Mouse (Mus musculus): Measurements from ENCODE around the gene Xkr8.
A peak's percentile ranks its signal among the peaks of the same experiment; 100 is the strongest.
"Not testable (repeated sequence)": the region's sequence is repeated elsewhere in the genome, so short reads cannot be mapped to it uniquely, and the experiment has no call there.

Gene Xkr8

DNA sequence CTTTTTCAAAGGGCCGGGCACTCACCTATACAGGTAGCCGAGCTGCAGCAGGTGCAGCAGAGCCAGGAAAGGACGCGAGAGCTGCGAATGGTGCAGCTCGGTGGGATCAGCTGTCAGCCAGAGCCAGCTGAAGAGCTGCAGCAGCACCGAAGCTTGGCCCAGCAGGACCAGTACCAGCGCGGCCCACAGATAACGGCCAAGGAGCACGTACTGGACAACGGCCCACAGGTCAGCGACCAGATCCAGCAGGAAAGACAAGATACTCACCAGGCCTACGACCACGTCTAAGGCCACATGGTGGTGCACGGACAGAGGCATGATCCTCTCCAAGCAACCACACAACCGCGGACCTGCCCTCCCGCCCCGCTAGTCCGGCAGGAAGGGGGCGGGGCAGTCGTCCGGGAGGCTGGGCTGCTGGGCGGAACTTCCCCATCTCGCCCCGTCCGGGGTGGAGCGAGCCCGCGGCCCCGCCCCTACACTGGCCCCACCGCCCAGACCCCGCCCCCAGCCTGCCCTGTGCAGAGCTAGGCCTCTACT, at the start of gene Xkr8:
Gene Xkr8 (minus strand): TSS at position 399 of the 537 bp plus-strand sequence.
- peak; percentile 72 for DNase-seq

- no peak for DNase-seq
These were observed 47.9 kb upstream of the Xkr8 start for GRCm38 (mm10) chr4:132780288-132780687.

DNA sequence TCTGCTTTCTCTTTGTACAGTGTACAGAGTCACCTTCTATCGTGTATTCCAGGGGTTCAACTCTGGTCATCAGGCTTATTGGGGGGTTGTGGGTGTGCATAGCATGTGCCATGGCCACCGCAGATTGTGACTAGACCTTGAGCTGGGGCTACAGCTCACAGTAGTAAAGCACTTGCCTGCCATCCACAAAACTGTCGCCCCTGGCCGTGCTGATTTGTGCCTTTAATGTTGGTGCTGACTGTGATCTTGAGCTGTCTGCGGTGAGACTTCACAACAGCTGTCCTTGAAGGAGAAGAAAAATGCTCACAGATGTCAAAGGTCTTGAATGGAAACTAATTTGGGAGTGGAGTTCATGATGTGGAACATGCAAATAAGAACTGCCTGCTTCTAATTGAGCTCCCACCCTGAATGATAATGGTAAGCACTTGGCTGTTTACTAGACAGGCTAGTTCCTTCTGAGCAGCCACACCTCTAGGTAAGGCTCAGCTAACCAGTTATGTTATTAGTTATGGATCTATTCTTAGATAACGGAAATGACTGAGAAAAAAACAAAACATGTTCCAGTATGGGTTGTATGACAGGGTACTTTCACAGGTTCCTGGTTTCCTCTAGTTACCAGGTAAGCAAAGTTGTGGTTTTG, 46.3 kb upstream of the Xkr8 start:
- DNase-seq: no peak

- peak; percentile 33 to 40 for DNase-seq
These were observed 44.4 kb upstream of the Xkr8 start for GRCm38 (mm10) chr4:132776764-132777163.

GRCm38 (mm10) chr4:132774905-132775304, 42.6 kb upstream of the Xkr8 start:
- DNase-seq: no peak

DNA sequence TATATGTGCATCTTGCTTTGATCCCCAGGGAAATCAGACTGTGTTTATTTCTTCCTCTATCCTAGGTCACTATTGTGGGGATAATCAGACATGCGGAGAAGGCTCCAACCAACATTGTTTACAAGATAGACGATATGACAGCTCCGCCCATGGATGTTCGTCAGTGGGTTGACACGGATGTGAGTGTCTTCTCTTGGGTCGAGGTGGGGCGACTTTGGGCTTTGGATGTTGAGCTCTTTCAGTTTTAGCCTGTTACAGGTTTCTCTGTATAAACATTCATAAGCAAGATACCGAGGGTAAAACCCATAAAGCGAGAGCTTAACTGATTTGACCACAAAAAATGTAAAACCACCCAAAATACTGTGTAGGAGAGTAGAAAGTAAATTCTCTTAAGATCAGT, 39.4 kb upstream of the Xkr8 start:
- no peak for DNase-seq

- peak; percentile 92 to 98 for DNase-seq
These were observed 35.8 kb upstream of the Xkr8 start, which contains the start of gene Rpa2 for GRCm38 (mm10) chr4:132767914-132768876. Rpa2 (plus strand) TSS chr4:132768332.

- not testable (repeated sequence) for DNase-seq
These were observed 30.8 kb upstream of the Xkr8 start for GRCm38 (mm10) chr4:132763125-132763524.

GRCm38 (mm10) chr4:132762602-132763001, 30.3 kb upstream of the Xkr8 start:
- DNase-seq: no peak

DNA sequence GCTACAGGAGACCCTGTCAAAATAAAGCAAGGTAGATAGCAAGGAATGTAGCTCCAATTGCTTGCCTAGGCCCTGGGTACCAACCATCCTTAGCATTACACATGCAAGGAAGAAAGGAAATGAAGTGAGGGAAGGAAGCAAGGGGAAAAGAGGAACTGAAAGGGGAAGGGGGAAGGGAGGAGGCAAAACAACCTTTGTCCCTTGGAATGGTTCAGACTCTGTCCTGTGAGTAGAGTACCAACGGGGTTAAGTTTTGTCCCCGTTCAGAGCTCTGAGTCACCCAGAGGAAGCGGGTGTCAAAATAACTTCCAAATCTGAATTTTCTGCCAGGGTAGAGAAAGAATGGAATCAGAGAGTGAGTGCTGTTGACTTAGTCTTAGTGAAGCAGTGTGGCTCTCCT, 27.9 kb upstream of the Xkr8 start:
- DNase-seq: no peak

DNA sequence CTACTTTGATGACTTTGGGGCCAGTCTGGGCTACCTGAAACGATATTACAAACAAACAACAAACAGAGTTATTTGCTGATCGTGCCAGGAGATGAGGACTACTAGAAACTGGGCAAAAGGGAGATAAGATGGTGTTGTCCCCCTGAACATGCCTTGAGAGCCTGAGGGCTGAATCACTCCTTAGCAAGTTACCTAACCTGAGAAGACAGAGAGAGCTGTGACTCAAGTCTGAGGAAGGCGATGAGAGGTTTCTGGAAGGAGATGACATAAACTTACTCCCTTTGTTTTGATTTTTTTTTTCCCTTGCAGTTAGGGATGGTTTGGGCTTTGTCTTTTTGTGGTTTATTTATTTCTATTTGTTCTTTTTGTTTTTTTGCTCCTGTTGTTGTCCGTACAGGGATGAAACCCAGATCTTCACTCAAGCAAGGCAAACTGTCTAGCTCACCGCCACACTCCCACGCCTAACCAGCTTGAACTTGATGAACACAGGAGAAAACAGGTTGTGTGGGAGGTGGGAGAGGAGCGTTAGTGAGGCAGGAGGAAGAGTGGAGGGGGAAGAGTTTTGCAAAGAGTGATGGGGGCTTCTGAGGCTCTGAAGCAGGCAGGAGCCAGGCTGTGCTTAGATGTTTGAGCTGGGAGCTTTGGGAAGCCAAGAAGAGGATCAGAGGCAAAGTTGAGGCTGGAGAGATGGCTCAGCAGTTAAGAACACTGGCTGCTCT, 25.4 kb upstream of the Xkr8 start:
- DNase-seq: no peak

- peak in 1 of 2 experiments; percentile 18 for DNase-seq
These were observed 24.6 kb upstream of the Xkr8 start, which contains the start of gene Smpdl3b for GRCm38 (mm10) chr4:132756974-132757373. Smpdl3b (minus strand) TSS chr4:132757252.

DNA sequence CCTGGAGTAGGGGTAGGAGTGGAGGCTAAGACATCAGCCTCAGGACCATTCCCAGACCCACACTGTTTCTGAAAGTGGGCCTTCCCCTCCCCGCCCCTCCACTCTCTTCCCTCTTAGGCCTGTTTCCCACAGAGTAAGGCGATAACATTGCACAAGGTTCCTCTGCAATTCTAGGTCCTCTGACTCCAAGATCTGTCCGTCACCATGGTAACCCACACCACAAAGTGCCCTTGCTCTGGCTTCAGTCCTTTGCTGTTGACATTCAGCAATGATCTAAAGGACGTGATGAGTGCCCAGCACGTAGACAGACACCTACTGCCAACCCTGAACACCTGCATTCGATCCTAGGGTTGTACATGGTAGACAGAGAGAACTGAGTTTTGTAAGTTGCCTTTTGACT, 20.6 kb upstream of the Xkr8 start:
- DNase-seq: no peak

- DNase-seq: no peak
These were observed 17.1 kb upstream of the Xkr8 start for GRCm38 (mm10) chr4:132749258-132749982.

- no peak for DNase-seq
These were observed 16.4 kb upstream of the Xkr8 start for GRCm38 (mm10) chr4:132748778-132749177.

- DNase-seq: peak in 1 of 2 experiments; percentile 30
These were observed 15.4 kb upstream of the Xkr8 start for GRCm38 (mm10) chr4:132747664-132748259.

DNA sequence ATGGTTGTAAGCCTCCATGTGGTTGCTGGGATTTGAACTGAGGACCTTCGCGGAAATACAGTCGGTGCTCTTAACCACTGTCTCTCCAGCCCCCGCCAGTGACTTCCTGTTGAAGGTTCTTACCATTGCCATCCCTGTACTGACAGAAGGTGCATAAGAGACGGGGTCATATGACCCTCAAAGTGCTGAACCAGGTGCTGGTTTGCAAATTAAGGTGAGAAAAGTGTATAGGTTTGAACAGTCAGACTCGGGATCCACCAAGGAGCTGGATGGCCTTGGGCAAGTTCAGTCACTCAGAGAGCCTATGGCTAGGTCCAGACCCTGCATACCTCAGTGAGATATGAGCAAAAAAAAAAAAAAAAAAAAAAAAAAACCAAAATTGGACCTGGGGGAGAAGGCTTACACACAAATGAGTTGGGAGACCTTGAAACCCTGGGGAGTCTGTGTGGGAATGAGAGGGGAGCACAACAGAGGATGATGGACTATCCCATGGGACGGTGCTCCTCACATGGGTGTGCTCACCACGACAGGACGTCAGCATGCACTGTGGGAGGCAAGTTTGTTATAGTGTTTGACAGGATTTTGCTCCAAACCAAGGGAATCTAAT, 14.7 kb upstream of the Xkr8 start:
- no peak for DNase-seq

GRCm38 (mm10) chr4:132743992-132744911, 11.9 kb upstream of the Xkr8 start:
- no peak for DNase-seq

DNA sequence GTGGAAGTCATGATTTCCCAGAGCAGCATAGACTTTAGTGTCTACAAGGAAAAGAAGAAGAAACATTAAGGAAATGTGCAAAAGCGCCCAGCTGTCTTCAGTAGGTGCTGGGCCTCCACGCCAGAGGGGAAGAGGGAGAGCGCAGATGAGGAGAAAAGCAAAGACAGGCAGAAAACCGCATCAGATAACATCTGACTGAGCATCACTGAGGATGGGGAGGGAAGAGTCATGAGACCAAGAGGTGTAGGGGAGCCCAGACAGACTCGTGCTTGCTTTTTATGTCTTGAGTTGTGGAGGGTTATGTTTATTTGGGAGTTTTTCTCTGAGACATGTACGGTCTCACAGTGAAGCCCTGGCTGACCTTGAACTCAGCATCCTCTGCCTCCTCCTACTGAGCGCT, 9.1 kb upstream of the Xkr8 start:
- no peak for DNase-seq

GRCm38 (mm10) chr4:132737154-132737553, 4.8 kb upstream of the Xkr8 start:
- DNase-seq: not testable (repeated sequence)
